Mouse (Mus musculus): ENCODE results near the gene Vps13c. TPM values are rescaled to one million over a fixed set of nuclear protein-coding genes. Genes with fewer than 3 reads are reported as not detected.

The Vps13c gene
- total and polyA plus RNA-seq, 2 experiments from 2014 or later = 4.6 to 22.9 TPM

GRCm38 (mm10) chr9:68006566-68006965 lies 166.4 kb downstream of the Vps13c start:
- H3K9me3 ChIP-seq (ENCODE audit: low read length) = no peaks in the 10 kb centered on the region
- TF ChIP-seq CTCF (IDR thresholded peaks at IDR 0.05; ENCODE audit: low read depth) = no peak
- H3K27me3 ChIP-seq (ENCODE audit: insufficient read depth, low read length) = no peaks in the 10 kb centered on the region
- no peak overlapping the region for H3K4me3 ChIP-seq (ENCODE audit: low read depth, low read length)
- no peak overlapping the region for H3K4me2 ChIP-seq (ENCODE audit: low read depth)
- H3K9ac ChIP-seq = no peak overlapping the region
- H3K36me3 ChIP-seq (ENCODE audit: insufficient read depth) = no peaks in the 10 kb centered on the region
- peak; percentile 19 for DNase-seq
- no peak overlapping the region for H3K27ac ChIP-seq (ENCODE audit: low read depth, low read length)
- no peaks in the 10 kb centered on the region for H3K4me1 ChIP-seq (ENCODE audit: insufficient read depth)
- ATAC-seq = no peak
- WGBS = 84% methylated on average over 7 of the region's 7 CpGs

- H3K9ac ChIP-seq = no peak overlapping the region
- peak; percentile 91 for DNase-seq
- no peaks in the 10 kb centered on the region for H3K4me1 ChIP-seq (ENCODE audit: insufficient read depth)
- H3K9me3 ChIP-seq (ENCODE audit: low read length) = no peaks in the 10 kb centered on the region
- H3K27ac ChIP-seq (ENCODE audit: low read depth, low read length) = no peak overlapping the region
- ATAC-seq = peak; percentile 71
- H3K4me2 ChIP-seq (ENCODE audit: low read depth) = no peak overlapping the region
- 9% methylated on average over 11 of the region's 11 CpGs for WGBS
- H3K27me3 ChIP-seq (ENCODE audit: insufficient read depth, low read length) = no peaks in the 10 kb centered on the region
- H3K4me3 ChIP-seq (ENCODE audit: low read depth, low read length) = no peak overlapping the region
- H3K36me3 ChIP-seq (ENCODE audit: insufficient read depth) = no peaks in the 10 kb centered on the region
- TF ChIP-seq CTCF (IDR thresholded peaks at IDR 0.05; ENCODE audit: low read depth) = peak; percentile 99
These were observed 174.8 kb downstream of the Vps13c start for GRCm38 (mm10) chr9:68014991-68015396.

GRCm38 (mm10) chr9:68016255-68016954 lies 176.2 kb downstream of the Vps13c start:
- Histone ChIP-seq H3K9me3 (ENCODE audit: low read length) (no peaks in the 10 kb centered on the region), H3K4me1 (ENCODE audit: insufficient read depth) (no peaks in the 10 kb centered on the region), H3K27ac (ENCODE audit: low read depth, low read length) (no peak overlapping the region), H3K4me2 (ENCODE audit: low read depth) (no peak overlapping the region), H3K4me3 (ENCODE audit: low read depth, low read length) (no peak overlapping the region), H3K36me3 (ENCODE audit: insufficient read depth) (no peaks in the 10 kb centered on the region), H3K27me3 (ENCODE audit: insufficient read depth, low read length) (no peaks in the 10 kb centered on the region), H3K9ac (no peak overlapping the region)
- peak; percentile 93 for TF ChIP-seq CTCF (IDR thresholded peaks at IDR 0.05; ENCODE audit: low read depth)
- DNase-seq = peak; percentile 85
- 44% methylated on average over 5 of the region's 5 CpGs for WGBS
- ATAC-seq = peak; percentile 85

- H3K4me2 ChIP-seq (ENCODE audit: low read depth) = no peak overlapping the region
- no peak overlapping the region for H3K27ac ChIP-seq (ENCODE audit: low read depth, low read length)
- H3K9ac ChIP-seq = no peak overlapping the region
- H3K9me3 ChIP-seq (ENCODE audit: low read length) = no peaks in the 10 kb centered on the region
- no peak overlapping the region for H3K4me3 ChIP-seq (ENCODE audit: low read depth, low read length)
- no peaks in the 10 kb centered on the region; the same call in 1 of the 2 replicates for H3K27me3 ChIP-seq (ENCODE audit: insufficient read depth, low read length)
- no peaks in the 10 kb centered on the region for H3K36me3 ChIP-seq (ENCODE audit: insufficient read depth)
- no peaks in the 10 kb centered on the region for H3K4me1 ChIP-seq (ENCODE audit: insufficient read depth)
- no peak for DNase-seq
- no peak for TF ChIP-seq CTCF (IDR thresholded peaks at IDR 0.05; ENCODE audit: low read depth)
- no peak for ATAC-seq
- WGBS = 94% methylated on average over 8 of the region's 8 CpGs
These were observed 180.7 kb downstream of the Vps13c start for GRCm38 (mm10) chr9:68020776-68021365.

- Histone ChIP-seq H3K4me3 (ENCODE audit: low read depth, low read length) (no peak overlapping the region), H3K4me2 (ENCODE audit: low read depth) (no peak overlapping the region), H3K36me3 (ENCODE audit: insufficient read depth) (no peaks in the 10 kb centered on the region), H3K27ac (ENCODE audit: low read depth, low read length) (no peak overlapping the region), H3K27me3 (ENCODE audit: insufficient read depth, low read length) (no peaks in the 10 kb centered on the region; the same call in 1 of the 2 replicates), H3K9ac (no peak overlapping the region), H3K4me1 (ENCODE audit: insufficient read depth) (no peaks in the 10 kb centered on the region), H3K9me3 (ENCODE audit: low read length) (no peaks in the 10 kb centered on the region)
- no peak for TF ChIP-seq CTCF (IDR thresholded peaks at IDR 0.05; ENCODE audit: low read depth)
- DNase-seq (no peak), ATAC-seq (no peak)
- 83% methylated on average over 9 of the region's 9 CpGs for WGBS
These were observed 182.3 kb downstream of the Vps13c start for GRCm38 (mm10) chr9:68022311-68023043.

GRCm38 (mm10) chr9:68028631-68029030 lies 188.4 kb downstream of the Vps13c start:
- DNase-seq = no peak
- ATAC-seq = no peak
- no peaks in the 10 kb centered on the region for H3K4me1 ChIP-seq (ENCODE audit: insufficient read depth)
- no peak overlapping the region for H3K4me3 ChIP-seq (ENCODE audit: low read depth, low read length)
- no peaks in the 10 kb centered on the region for H3K27me3 ChIP-seq (ENCODE audit: insufficient read depth, low read length)
- 82% methylated on average over 4 of the region's 4 CpGs for WGBS
- H3K9ac ChIP-seq = no peak overlapping the region
- H3K4me2 ChIP-seq (ENCODE audit: low read depth) = no peak overlapping the region
- H3K36me3 ChIP-seq (ENCODE audit: insufficient read depth) = no peaks in the 10 kb centered on the region
- H3K27ac ChIP-seq (ENCODE audit: low read depth, low read length) = no peak overlapping the region
- no peak for TF ChIP-seq CTCF (IDR thresholded peaks at IDR 0.05; ENCODE audit: low read depth)
- no peaks in the 10 kb centered on the region for H3K9me3 ChIP-seq (ENCODE audit: low read length)

GRCm38 (mm10) chr9:68033771-68034170 lies 193.6 kb downstream of the Vps13c start:
- Histone ChIP-seq H3K27ac (ENCODE audit: low read depth, low read length) (no peak overlapping the region), H3K4me2 (ENCODE audit: low read depth) (no peak overlapping the region), H3K9ac (no peak overlapping the region), H3K9me3 (ENCODE audit: low read length) (no peaks in the 10 kb centered on the region), H3K36me3 (ENCODE audit: insufficient read depth) (no peaks in the 10 kb centered on the region), H3K4me3 (ENCODE audit: low read depth, low read length) (no peak overlapping the region), H3K4me1 (ENCODE audit: insufficient read depth) (no peaks in the 10 kb centered on the region), H3K27me3 (ENCODE audit: insufficient read depth, low read length) (no peaks in the 10 kb centered on the region)
- WGBS = 71% methylated on average over 5 of the region's 5 CpGs
- no peak for ATAC-seq
- no peak for TF ChIP-seq CTCF (IDR thresholded peaks at IDR 0.05; ENCODE audit: low read depth)
- no peak for DNase-seq

Other genes with a start within 250 kb of the Vps13c start
- gene C2cd4b, start 81.0 kb upstream of the Vps13c start, total RNA-seq (2014; rRNA removed) = 0.92 and 1.00 TPM in 2 replicates
- 2.4 and 3.0 TPM in 2 replicates for gene C2cd4b, start 81.0 kb upstream of the Vps13c start, polyA plus RNA-seq (2015; fragmentation: Nextera tagmentation; extraction: Ambion mirVana)
- gene C2cd4a, start 8.1 kb upstream of the Vps13c start, total RNA-seq (2014; rRNA removed) = 0.14 and 0.15 TPM in 2 replicates
- 0.33 and 0.46 TPM in 2 replicates for gene C2cd4a, start 8.1 kb upstream of the Vps13c start, polyA plus RNA-seq (2015; fragmentation: Nextera tagmentation; extraction: Ambion mirVana)